Mouse (Mus musculus): Measurements from ENCODE around the gene Dbndd2. TPM values are rescaled to one million over a fixed set of nuclear protein-coding genes. Genes with fewer than 3 reads are reported as not detected.

The Dbndd2 gene
- total and polyA plus RNA-seq, 2 experiments = 8.1 to 9.5 TPM

- no peak for DNase-seq (ENCODE audit: extremely low read depth, low read depth, low spot score)
These were observed 56.7 kb downstream of the Dbndd2 start for GRCm38 (mm10) chr2:164542598-164542997.

More at GRCm38 (mm10) chr2:164542598-164542997, 56.7 kb downstream of the Dbndd2 start:
- Histone ChIP-seq H3K79me2 (ENCODE audit: control insufficient read depth, insufficient read depth, low read length) (no peaks in the 10 kb centered on the region), H3K36me3 (ENCODE audit: control insufficient read depth, insufficient read depth, low read length) (no peaks in the 10 kb centered on the region), H3K4me1 (ENCODE audit: control insufficient read depth, insufficient read depth, low read length) (no peaks in the 10 kb centered on the region), H3K27me3 (ENCODE audit: control insufficient read depth, insufficient read depth, low read length) (peaks cover 5% of the 10 kb centered on the region; the same call in 1 of the 2 replicates), H3K27ac (replicated peaks; ENCODE audit: insufficient read depth, low read depth, low read length) (no peak overlapping the region), H3K4me3 (ENCODE audit: insufficient read depth, low read depth, low read length) (no peak overlapping the region), H3K9ac (ENCODE audit: low read depth, low read length) (no peak overlapping the region)
- no peak for TF ChIP-seq CTCF (IDR thresholded peaks at IDR 0.05; ENCODE audit: low read depth, low read length)
- TF ChIP-seq POLR2A (IDR thresholded peaks at IDR 0.05; ENCODE audit: extremely low read depth, insufficient read depth, low read length) = no peak
- WGBS = 83% methylated on average over 7 of the region's 7 CpGs

Other genes starting within 250 kb of the Dbndd2 start
- gene Svs2, start 247.6 kb upstream of the Dbndd2 start, total RNA-seq (2014; rRNA removed) = not detected in 2 replicates
- not detected in 2 replicates for gene Svs2, start 247.6 kb upstream of the Dbndd2 start, polyA plus RNA-seq (2012; rRNA removed)
- gene Svs3b, start 229.5 kb upstream of the Dbndd2 start, total RNA-seq (2014; rRNA removed) = not detected in 2 replicates
- gene Svs3b, start 229.5 kb upstream of the Dbndd2 start, polyA plus RNA-seq (2012; rRNA removed) = not detected in 2 replicates
- gene Svs4, start 207.6 kb upstream of the Dbndd2 start, total RNA-seq (2014; rRNA removed) = not detected in 2 replicates
- not detected in 2 replicates for gene Svs4, start 207.6 kb upstream of the Dbndd2 start, polyA plus RNA-seq (2012; rRNA removed)
- gene Svs3a, start 196.8 kb upstream of the Dbndd2 start, total RNA-seq (2014; rRNA removed) = not detected in 2 replicates
- not detected in 2 replicates for gene Svs3a, start 196.8 kb upstream of the Dbndd2 start, polyA plus RNA-seq (2012; rRNA removed)
- not detected in 2 replicates for gene Svs6, start 169.4 kb upstream of the Dbndd2 start, total RNA-seq (2014; rRNA removed)
- not detected in 2 replicates for gene Svs6, start 169.4 kb upstream of the Dbndd2 start, polyA plus RNA-seq (2012; rRNA removed)
- not detected in 2 replicates for gene Svs5, start 153.4 kb upstream of the Dbndd2 start, total RNA-seq (2014; rRNA removed)
- not detected in 2 replicates for gene Svs5, start 153.4 kb upstream of the Dbndd2 start, polyA plus RNA-seq (2012; rRNA removed)
- 0.94 and 1.4 TPM in 2 replicates for gene Slpi, start 97.0 kb upstream of the Dbndd2 start, total RNA-seq (2014; rRNA removed)
- 4.5 and 5.7 TPM in 2 replicates for gene Slpi, start 97.0 kb upstream of the Dbndd2 start, polyA plus RNA-seq (2012; rRNA removed)
- gene Rbpjl, start 83.0 kb upstream of the Dbndd2 start, total RNA-seq (2014; rRNA removed) = 0.18 and 0.20 TPM in 2 replicates
- not detected in 2 replicates for gene Rbpjl, start 83.0 kb upstream of the Dbndd2 start, polyA plus RNA-seq (2012; rRNA removed)
- 0.07 and 0.09 TPM in 2 replicates for gene Matn4, start 80.9 kb upstream of the Dbndd2 start, total RNA-seq (2014; rRNA removed)
- gene Matn4, start 80.9 kb upstream of the Dbndd2 start, polyA plus RNA-seq (2012; rRNA removed) = 0.04 and 0.05 TPM in 2 replicates
- gene Sdc4, start 42.2 kb upstream of the Dbndd2 start, total RNA-seq (2014; rRNA removed) = 511 and 573 TPM in 2 replicates
- 178 and 182 TPM in 2 replicates for gene Sdc4, start 42.2 kb upstream of the Dbndd2 start, polyA plus RNA-seq (2012; rRNA removed)
- gene Sys1, start 29.1 kb upstream of the Dbndd2 start, total RNA-seq (2014; rRNA removed) = 33.7 and 40.9 TPM in 2 replicates
- 145 and 157 TPM in 2 replicates for gene Sys1, start 29.1 kb upstream of the Dbndd2 start, polyA plus RNA-seq (2012; rRNA removed)
- gene Gm20458, start 25.1 kb upstream of the Dbndd2 start, total RNA-seq (2014; rRNA removed) = 0.46 TPM in 1 of 2 replicates, not detected in the other
- gene Gm20458, start 25.1 kb upstream of the Dbndd2 start, polyA plus RNA-seq (2012; rRNA removed) = 11.7 and 14.2 TPM in 2 replicates
- not detected in 2 replicates for gene Trp53tg5, start 12.4 kb upstream of the Dbndd2 start, total RNA-seq (2014; rRNA removed)
- gene Trp53tg5, start 12.4 kb upstream of the Dbndd2 start, polyA plus RNA-seq (2012; rRNA removed) = not detected in 2 replicates
- 7.5 and 14.2 TPM in 2 replicates for gene Pigt, start 11.4 kb downstream of the Dbndd2 start, total RNA-seq (2014; rRNA removed)
- gene Pigt, start 11.4 kb downstream of the Dbndd2 start, polyA plus RNA-seq (2012; rRNA removed) = 56.7 and 63.7 TPM in 2 replicates
- 4.6 and 8.5 TPM in 2 replicates for gene Wfdc2, start 76.3 kb downstream of the Dbndd2 start, total RNA-seq (2014; rRNA removed)
- 9.9 and 18.9 TPM in 2 replicates for gene Wfdc2, start 76.3 kb downstream of the Dbndd2 start, polyA plus RNA-seq (2012; rRNA removed)
- not detected in 2 replicates for gene Spint3, start 87.4 kb downstream of the Dbndd2 start, total RNA-seq (2014; rRNA removed)
- gene Spint3, start 87.4 kb downstream of the Dbndd2 start, polyA plus RNA-seq (2012; rRNA removed) = not detected in 2 replicates
- not detected in 2 replicates for gene Wfdc6a, start 99.3 kb downstream of the Dbndd2 start, total RNA-seq (2014; rRNA removed)
- gene Wfdc6a, start 99.3 kb downstream of the Dbndd2 start, polyA plus RNA-seq (2012; rRNA removed) = 0.11 TPM in 1 of 2 replicates, not detected in the other
- gene Eppin, start 107.5 kb downstream of the Dbndd2 start, total RNA-seq (2014; rRNA removed) = not detected in 2 replicates
- gene Eppin, start 107.5 kb downstream of the Dbndd2 start, polyA plus RNA-seq (2012; rRNA removed) = not detected in 2 replicates
- not detected in 2 replicates for gene Wfdc6b, start 127.4 kb downstream of the Dbndd2 start, total RNA-seq (2014; rRNA removed)
- not detected in 2 replicates for gene Wfdc6b, start 127.4 kb downstream of the Dbndd2 start, polyA plus RNA-seq (2012; rRNA removed)
- not detected in 2 replicates for gene Wfdc8, start 127.5 kb downstream of the Dbndd2 start, total RNA-seq (2014; rRNA removed)
- not detected in 2 replicates for gene Wfdc8, start 127.5 kb downstream of the Dbndd2 start, polyA plus RNA-seq (2012; rRNA removed)
- gene Wfdc16, start 152.7 kb downstream of the Dbndd2 start, total RNA-seq (2014; rRNA removed) = not detected in 2 replicates
- 0.07 TPM in 1 of 2 replicates, not detected in the other for gene Wfdc16, start 152.7 kb downstream of the Dbndd2 start, polyA plus RNA-seq (2012; rRNA removed)
- not detected in 2 replicates for gene Wfdc10, start 169.9 kb downstream of the Dbndd2 start, total RNA-seq (2014; rRNA removed)
- not detected in 2 replicates for gene Wfdc10, start 169.9 kb downstream of the Dbndd2 start, polyA plus RNA-seq (2012; rRNA removed)
- gene Wfdc9, start 170.5 kb downstream of the Dbndd2 start, total RNA-seq (2014; rRNA removed) = not detected in 2 replicates
- gene Wfdc9, start 170.5 kb downstream of the Dbndd2 start, polyA plus RNA-seq (2012; rRNA removed) = not detected in 2 replicates
- not detected in 2 replicates for gene Wfdc11, start 188.0 kb downstream of the Dbndd2 start, total RNA-seq (2014; rRNA removed)
- gene Wfdc11, start 188.0 kb downstream of the Dbndd2 start, polyA plus RNA-seq (2012; rRNA removed) = not detected in 2 replicates
- not detected in 2 replicates for gene Wfdc13, start 199.0 kb downstream of the Dbndd2 start, total RNA-seq (2014; rRNA removed)
- not detected in 2 replicates for gene Wfdc13, start 199.0 kb downstream of the Dbndd2 start, polyA plus RNA-seq (2012; rRNA removed)
- not detected in 2 replicates for gene Spint4, start 212.4 kb downstream of the Dbndd2 start, total RNA-seq (2014; rRNA removed)
- not detected in 2 replicates for gene Spint4, start 212.4 kb downstream of the Dbndd2 start, polyA plus RNA-seq (2012; rRNA removed)
- not detected in 2 replicates for gene Spint5, start 229.2 kb downstream of the Dbndd2 start, total RNA-seq (2014; rRNA removed)
- not detected in 2 replicates for gene Spint5, start 229.2 kb downstream of the Dbndd2 start, polyA plus RNA-seq (2012; rRNA removed)

All from liver, adult 2 months (tissue).